Mouse (Mus musculus) kidney, adult 2 months (tissue): ENCODE measurements around the gene Cacna1d. TPM values are rescaled to one million over a fixed set of nuclear protein-coding genes. Genes with fewer than 3 reads are reported as not detected.

Experiments used
- DNase-seq: peaks from one replicate; pipeline ENCODE4 v3.0.0; 2021
- H3K27ac ChIP-seq: fragments of 200-500 bp; 2 replicates; pipeline ENCODE4 v1.5.1; 2012; ENCODE audit warnings: low read depth, low read length, control low read depth, inconsistent platforms; ENCODE audit not compliant: insufficient read depth
- H3K27me3 ChIP-seq: fragments of 200-500 bp; replicated peaks from 2 replicates; pipeline ENCODE4 v1.6.1; 2012; ENCODE audit warnings: mild to moderate bottlenecking, moderate library complexity, low read length, inconsistent platforms; ENCODE audit not compliant: control insufficient read depth, insufficient read depth
- H3K36me3 ChIP-seq: fragments of 200-500 bp; 2 replicates; pipeline ENCODE4 v1.6.1; 2012; ENCODE audit warnings: mild to moderate bottlenecking, moderate library complexity, low read length, inconsistent platforms; ENCODE audit not compliant: control insufficient read depth, insufficient read depth
- H3K4me1 ChIP-seq: fragments of 200-500 bp; 2 replicates; pipeline ENCODE4 v1.6.1; 2011; ENCODE audit warnings: low read length; ENCODE audit not compliant: control insufficient read depth, insufficient read depth
- H3K4me3 ChIP-seq: fragments of 200-500 bp; 2 replicates; pipeline ENCODE4 v1.5.1; 2011; ENCODE audit warnings: mild to moderate bottlenecking, low read depth, low read length, control low read depth; ENCODE audit not compliant: insufficient read depth
- CTCF ChIP-seq: fragments of 200-500 bp; conservative IDR thresholded peaks from 2 replicates; pipeline ENCODE4 v1.5.1; 2011; ENCODE audit warnings: low read depth, mild to moderate bottlenecking, control low read depth, low read length, moderate library complexity, mixed read lengths; ENCODE audit not compliant: insufficient read depth, insufficient read length
- POLR2A ChIP-seq: fragments of 200-500 bp; IDR thresholded peaks from one replicate; pipeline ENCODE4 v1.6.1; 2011; ENCODE audit warnings: low read depth, low read length, control low read depth
- WGBS: fragments of 180-500 bp; shearing (Covaris S2); methylation state at CpG from one replicate; pipeline ENCODE4 v1.1.7; 2018; 5-methylcytosine and 5-hydroxymethylcytosine counted together
- polyA plus RNA-seq: library from polyadenylated mRNA; depleted of rRNA; stranded (reverse); fragments of >200 nt; gene quantifications from 2 replicates; pipeline ENCODE4 v1.2.3, GENCODE M21; 2012

Cacna1d gene
- polyA plus RNA-seq, 1 experiment = 4.0 TPM

- H3K27me3 ChIP-seq = no peaks in the 10 kb centered on the region
- 73% methylated on average over 5 of the region's 5 CpGs for WGBS
- DNase-seq = no peak
- no peaks in the 10 kb centered on the region for H3K36me3 ChIP-seq
- H3K4me3 ChIP-seq = no peak overlapping the region
- no peaks in the 10 kb centered on the region for H3K4me1 ChIP-seq
- TF ChIP-seq POLR2A (no peak), CTCF (no peak)
- H3K27ac ChIP-seq = no peak overlapping the region
These were observed 218.7 kb downstream of the Cacna1d start for GRCm38 (mm10) chr14:30272523-30272922.

- no peak overlapping the region for H3K4me3 ChIP-seq
- DNase-seq = no peak
- H3K4me1 ChIP-seq = no peaks in the 10 kb centered on the region
- no peak overlapping the region for H3K27ac ChIP-seq
- no peaks in the 10 kb centered on the region for H3K36me3 ChIP-seq
- WGBS = 53% methylated on average over 8 of the region's 8 CpGs
- TF ChIP-seq POLR2A = no peak
- H3K27me3 ChIP-seq = no peaks in the 10 kb centered on the region
These were observed 219.4 kb downstream of the Cacna1d start for GRCm38 (mm10) chr14:30271856-30272255.

GRCm38 (mm10) chr14:30270350-30270749 lies 220.9 kb downstream of the Cacna1d start:
- Histone ChIP-seq H3K27ac (no peak overlapping the region), H3K4me1 (no peaks in the 10 kb centered on the region), H3K27me3 (no peaks in the 10 kb centered on the region), H3K36me3 (no peaks in the 10 kb centered on the region), H3K4me3 (no peak overlapping the region)
- no peak for DNase-seq
- WGBS = 88% methylated on average over 5 of the region's 5 CpGs
- TF ChIP-seq CTCF = no peak
- no peak for TF ChIP-seq POLR2A

- Histone ChIP-seq H3K4me3 (no peak overlapping the region), H3K27me3 (no peaks in the 10 kb centered on the region), H3K4me1 (no peaks in the 10 kb centered on the region), H3K27ac (no peak overlapping the region), H3K36me3 (no peaks in the 10 kb centered on the region)
- TF ChIP-seq CTCF (no peak), POLR2A (no peak)
- no peak for DNase-seq
- 79% methylated on average over 9 of the region's 9 CpGs for WGBS
These were observed 225.5 kb downstream of the Cacna1d start for GRCm38 (mm10) chr14:30265728-30266127.

GRCm38 (mm10) chr14:30261561-30262251 lies 229.5 kb downstream of the Cacna1d start:
- H3K4me1 ChIP-seq = no peaks in the 10 kb centered on the region
- no peaks in the 10 kb centered on the region for H3K36me3 ChIP-seq
- DNase-seq = no peak
- no peak overlapping the region for H3K4me3 ChIP-seq
- TF ChIP-seq POLR2A = no peak
- no peak for TF ChIP-seq CTCF
- no peaks in the 10 kb centered on the region for H3K27me3 ChIP-seq
- H3K27ac ChIP-seq = no peak overlapping the region
- WGBS = 74% methylated on average over 10 of the region's 10 CpGs

GRCm38 (mm10) chr14:30257626-30258025 lies 233.6 kb downstream of the Cacna1d start:
- no peak overlapping the region for H3K27ac ChIP-seq
- DNase-seq = no peak
- TF ChIP-seq POLR2A = no peak
- no peak for TF ChIP-seq CTCF
- no peaks in the 10 kb centered on the region for H3K36me3 ChIP-seq
- H3K4me1 ChIP-seq = no peaks in the 10 kb centered on the region
- no peaks in the 10 kb centered on the region for H3K27me3 ChIP-seq
- H3K4me3 ChIP-seq = no peak overlapping the region
- 49% methylated on average over 4 of the region's 4 CpGs for WGBS

- TF ChIP-seq CTCF (no peak), POLR2A (no peak)
- Histone ChIP-seq H3K4me3 (no peak overlapping the region), H3K36me3 (no peaks in the 10 kb centered on the region), H3K4me1 (no peaks in the 10 kb centered on the region), H3K27me3 (no peaks in the 10 kb centered on the region), H3K27ac (no peak overlapping the region)
- no peak for DNase-seq
- WGBS = 75% methylated on average over 4 of the region's 4 CpGs
These were observed 234.8 kb downstream of the Cacna1d start for GRCm38 (mm10) chr14:30256486-30256885.
